Comparison of ENCODE assay signal across 23 mouse cellular contexts in the genomic region with DNA sequence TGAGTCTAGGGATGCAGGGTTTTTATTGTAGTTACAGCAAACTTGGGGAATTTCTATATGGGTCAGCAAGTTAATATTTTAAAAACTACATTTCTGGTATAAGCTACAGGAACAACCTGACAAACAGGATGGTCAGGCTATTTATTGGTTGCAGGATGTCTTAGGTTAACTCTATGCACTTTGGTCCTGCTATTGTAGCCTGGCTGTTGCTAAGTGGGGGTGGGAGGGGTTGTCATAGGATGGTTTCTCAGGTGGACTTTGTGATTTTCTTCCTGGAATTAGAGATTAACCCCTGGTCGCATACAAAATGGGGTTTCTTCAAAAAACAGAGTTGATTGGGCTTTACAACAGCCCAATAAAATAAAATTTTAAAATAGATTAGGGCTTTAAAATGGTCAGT.
"Had no signal": no experiment of that assay in that cellular context is flagged by ENCODE, and none has a peak within 500 bp of the region (broad histone marks: within the 10 kb centered on the region; RNA-seq: fewer than 3 reads in every experiment).

No protein-coding gene starts in this region.

- H3K4me3 ChIP-seq: layer of hippocampus, adult 2 months; limb, embryonic 10.5 days; limb, embryonic 13.5 days; liver, embryonic 12.5 days; liver, embryonic 15.5 days; lung, embryonic 15.5 days; megakaryocyte, embryonic 14.5 days; midbrain, embryonic 10.5 days; myocyte; neural tube, embryonic 13.5 days; stomach, embryonic 15.5 days had no signal

- H3K9me3 ChIP-seq: limb, embryonic 10.5 days; limb, embryonic 13.5 days; liver, embryonic 12.5 days; liver, embryonic 15.5 days; lung, embryonic 15.5 days; midbrain, embryonic 10.5 days; stomach, embryonic 15.5 days had no signal

- H3K4me1 ChIP-seq: liver, embryonic 12.5 days; liver, embryonic 15.5 days; neural tube, embryonic 13.5 days; stomach, embryonic 15.5 days had no signal

- DNase-seq: layer of hippocampus, adult 9-11 months; liver; lung, adult 18-20 months; lung, postnatal 36 days; midbrain, embryonic 14.5 days; retina, postnatal 1 day; right cerebral cortex, postnatal 25 days; spleen, adult 18-20 months; thymus, postnatal 25 days had no signal

- H3K9ac ChIP-seq: limb, embryonic 13.5 days; liver, embryonic 12.5 days; liver, embryonic 15.5 days; lung, embryonic 15.5 days; neural tube, embryonic 13.5 days; stomach, embryonic 15.5 days had no signal

- H3K4me2 ChIP-seq: limb, embryonic 13.5 days; liver, embryonic 12.5 days; liver, embryonic 15.5 days; lung, embryonic 15.5 days; neural tube, embryonic 13.5 days; stomach, embryonic 15.5 days had no signal

- H3K36me3 ChIP-seq: limb, embryonic 10.5 days; limb, embryonic 13.5 days; liver, embryonic 12.5 days; liver, embryonic 15.5 days; lung, embryonic 15.5 days; midbrain, embryonic 10.5 days; neural tube, embryonic 13.5 days; stomach, embryonic 15.5 days had no signal

- H3K27me3 ChIP-seq: liver, embryonic 12.5 days; liver, embryonic 15.5 days; lung, embryonic 15.5 days; megakaryocyte, embryonic 14.5 days; neural tube, embryonic 13.5 days; stomach, embryonic 15.5 days had no signal

- H3K27ac ChIP-seq: hindbrain, postnatal 0 days; kidney, postnatal 0 days; layer of hippocampus, adult 2 months; limb, embryonic 10.5 days; limb, embryonic 13.5 days; liver, embryonic 12.5 days; liver, embryonic 15.5 days; lung, embryonic 15.5 days; midbrain, embryonic 10.5 days; neural tube, embryonic 13.5 days; stomach, embryonic 15.5 days had no signal

- ATAC-seq: hindbrain, postnatal 0 days; inflammation-experienced regulatory T-cells, adult 6 months; liver, embryonic 12.5 days had no signal
